Mouse (Mus musculus) midbrain, embryonic 16.5 days (tissue): ENCODE data around the gene Fads6. TPM values are rescaled to one million over a fixed set of nuclear protein-coding genes. Genes with fewer than 3 reads are reported as not detected.
A peak's percentile ranks its signal among the peaks of the same experiment; 100 is the strongest.

Experiments used
- ATAC-seq: fragments of 200-750 bp; cut with Nextera tagmentation; 2 replicates; pipeline ENCODE4 v1.8.0; 2017; ENCODE audit warnings: moderate TSS enrichment
- H3K27ac ChIP-seq: fragments of 300-500 bp; sonication (generic); 2 replicates; pipeline ENCODE4 v1.5.1; 2014; ENCODE audit warnings: mild to moderate bottlenecking, low read length, mixed read lengths
- H3K27me3 ChIP-seq: fragments of 300-500 bp; sonication (generic); 2 replicates; pipeline ENCODE4 v1.6.1; 2014; ENCODE audit warnings: low read depth, low read length, mixed read lengths; ENCODE audit not compliant: control insufficient read depth, insufficient read depth
- H3K36me3 ChIP-seq: fragments of 300-500 bp; sonication (generic); 2 replicates; pipeline ENCODE4 v1.6.1; 2014; ENCODE audit warnings: mild to moderate bottlenecking, low read length, moderate library complexity, mixed read lengths; ENCODE audit not compliant: control insufficient read depth, insufficient read depth
- H3K4me1 ChIP-seq: fragments of 300-500 bp; sonication (generic); 2 replicates; pipeline ENCODE4 v1.6.1; 2014; ENCODE audit warnings: mild to moderate bottlenecking, low read length, mixed read lengths; ENCODE audit not compliant: control insufficient read depth, insufficient read depth
- H3K4me2 ChIP-seq: fragments of 300-500 bp; sonication (generic); 2 replicates; pipeline ENCODE4 v1.6.1; 2014; ENCODE audit warnings: mild to moderate bottlenecking, low read length, mixed read lengths
- H3K4me3 ChIP-seq: fragments of 300-500 bp; sonication (generic); 2 replicates; pipeline ENCODE4 v1.5.1; 2014; ENCODE audit warnings: low read depth, mild to moderate bottlenecking, low read length, moderate library complexity, mixed read lengths
- H3K9ac ChIP-seq: fragments of 300-500 bp; sonication (generic); 2 replicates; pipeline ENCODE4 v1.6.1; 2014; ENCODE audit warnings: low read depth, low read length, mixed read lengths
- H3K9me3 ChIP-seq: fragments of 300-500 bp; sonication (generic); replicated peaks from 2 replicates; pipeline ENCODE4 v1.6.1; 2014; ENCODE audit warnings: mild to moderate bottlenecking, low read length, mixed read lengths; ENCODE audit not compliant: control insufficient read depth, poor library complexity, severe bottlenecking
- WGBS: fragments of 180-500 bp; shearing (Covaris S2); extraction: QIAGEN DNeasy Blood & Tissue Kit; methylation state at CpG from one replicate; pipeline ENCODE4 v1.1.7; 2014; 5-methylcytosine and 5-hydroxymethylcytosine counted together
- polyA plus RNA-seq: library from polyadenylated mRNA; unstranded; fragments of >200 nt; fragmentation: Nextera tagmentation; extraction: Ambion mirVana; gene quantifications from 2 replicates; pipeline ENCODE4 v1.2.1, GENCODE M21; 2015

Gene Fads6
- 0.91 and 1.4 TPM in 2 replicates for polyA plus RNA-seq

DNA sequence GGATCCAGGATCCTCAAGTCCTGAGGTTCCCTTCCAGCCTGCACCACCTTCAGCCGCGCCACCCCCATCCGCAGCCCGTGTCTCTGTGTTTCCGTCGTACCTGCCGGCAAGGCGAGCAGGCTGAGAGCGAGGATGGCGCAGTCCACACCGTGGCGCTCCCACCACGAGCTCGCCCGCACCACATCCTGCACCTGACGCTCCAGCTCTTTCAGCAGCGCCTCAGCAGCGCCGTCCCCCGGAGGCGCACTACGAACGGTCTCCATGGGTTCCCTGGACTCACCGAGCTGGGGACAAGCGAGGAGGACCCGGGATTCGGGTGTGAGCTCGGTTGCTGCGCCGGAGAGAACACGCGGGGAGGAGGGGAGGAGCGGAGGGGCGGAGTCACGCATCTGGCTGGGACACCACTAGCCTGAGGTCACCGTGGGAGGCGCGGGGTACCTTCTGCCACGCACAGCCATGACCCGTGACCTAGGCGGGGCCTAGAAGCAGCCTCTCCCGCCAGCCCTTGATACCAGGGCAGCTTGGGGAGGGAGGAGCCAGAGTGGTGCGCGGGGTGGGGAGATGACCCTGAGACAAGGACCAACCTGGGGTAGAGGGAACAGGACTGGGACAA lies at the start of gene Fads6:
TSS of gene Fads6 (minus strand) at position 450 of the 613 bp plus-strand sequence.
- no peaks in the 10 kb centered on the region for H3K9me3 ChIP-seq
- peak; percentile 89 for ATAC-seq
- H3K27ac ChIP-seq = peak within 1 kb of the TSS; percentile 55; the same call in 1 of the 2 replicates
- H3K4me2 ChIP-seq = peak within 1 kb of the TSS; percentile 92
- peak within 1 kb of the TSS; percentile 70 for H3K4me3 ChIP-seq
- H3K27me3 ChIP-seq = no peaks in the 10 kb centered on the region
- WGBS = under 1% methylated on average over 38 of the region's 44 CpGs
- H3K4me1 ChIP-seq = peaks cover 6% of the 10 kb centered on the region; the same call in 1 of the 2 replicates
- H3K36me3 ChIP-seq = no peaks in the 10 kb centered on the region
- peak within 1 kb of the TSS; percentile 76 for H3K9ac ChIP-seq

- Histone ChIP-seq H3K4me3 (no peak overlapping the region), H3K36me3 (peaks cover 14% of the 10 kb centered on the region), H3K9me3 (no peaks in the 10 kb centered on the region), H3K4me2 (no peak overlapping the region), H3K4me1 (no peaks in the 10 kb centered on the region), H3K9ac (no peak overlapping the region), H3K27me3 (peaks cover 5% of the 10 kb centered on the region; the same call in 1 of the 2 replicates), H3K27ac (no peak overlapping the region)
- ATAC-seq = no peak
- WGBS = 54% methylated on average over 7 of the region's 7 CpGs
These were observed 48.1 kb upstream of the Fads6 start for GRCm38 (mm10) chr11:115345515-115345914.

GRCm38 (mm10) chr11:115344967-115345366 lies 47.5 kb upstream of the Fads6 start:
- peaks cover 5% of the 10 kb centered on the region; the same call in 1 of the 2 replicates for H3K27me3 ChIP-seq
- no peak for ATAC-seq
- no peaks in the 10 kb centered on the region for H3K9me3 ChIP-seq
- H3K4me2 ChIP-seq = no peak overlapping the region
- H3K4me3 ChIP-seq = no peak overlapping the region
- peaks cover 10% of the 10 kb centered on the region for H3K36me3 ChIP-seq
- WGBS = 19% methylated on average over 12 of the region's 12 CpGs
- no peak overlapping the region for H3K27ac ChIP-seq
- no peaks in the 10 kb centered on the region for H3K4me1 ChIP-seq
- H3K9ac ChIP-seq = no peak overlapping the region

- Histone ChIP-seq H3K4me1 (no peaks in the 10 kb centered on the region), H3K9me3 (no peaks in the 10 kb centered on the region), H3K27ac (no peak overlapping the region), H3K27me3 (peaks cover 5% of the 10 kb centered on the region; the same call in 1 of the 2 replicates), H3K4me2 (no peak overlapping the region), H3K9ac (no peak overlapping the region), H3K4me3 (no peak overlapping the region), H3K36me3 (no peaks in the 10 kb centered on the region)
- WGBS = 75% methylated on average over 6 of the region's 6 CpGs
- ATAC-seq = no peak
These were observed 44.4 kb upstream of the Fads6 start for GRCm38 (mm10) chr11:115341866-115342265.

DNA sequence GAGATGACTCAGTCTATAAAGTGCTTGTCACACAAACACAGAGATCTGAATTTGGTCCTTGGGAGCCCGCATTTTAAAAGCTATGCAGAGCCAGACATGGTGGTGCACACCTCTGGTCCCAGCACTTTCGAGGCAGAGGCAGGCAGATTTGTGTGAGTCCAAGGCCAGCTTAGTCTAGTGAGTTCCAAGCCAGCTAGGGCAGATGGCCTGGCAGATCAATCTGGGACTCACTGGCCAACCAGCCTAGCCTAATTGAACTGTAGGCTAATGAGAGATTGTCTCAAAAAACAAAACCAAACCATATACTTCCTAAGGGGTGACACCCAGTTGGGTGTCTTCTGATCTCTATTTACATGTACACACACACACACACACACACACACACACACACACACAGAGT lies 43.8 kb upstream of the Fads6 start:
- WGBS = 76% methylated on average over 2 of the region's 2 CpGs
- no peak for ATAC-seq

GRCm38 (mm10) chr11:115337826-115338225 lies 40.4 kb upstream of the Fads6 start:
- WGBS = 100% methylated on average over 1 of the region's 1 CpGs
- H3K4me3 ChIP-seq = no peak overlapping the region
- H3K36me3 ChIP-seq = no peaks in the 10 kb centered on the region
- H3K27ac ChIP-seq = no peak overlapping the region
- no peak for ATAC-seq
- H3K9me3 ChIP-seq = no peaks in the 10 kb centered on the region
- peaks cover 16% of the 10 kb centered on the region; the same call in 1 of the 2 replicates for H3K27me3 ChIP-seq
- H3K4me1 ChIP-seq = no peaks in the 10 kb centered on the region; the same call in 1 of the 2 replicates
- no peak overlapping the region for H3K4me2 ChIP-seq
- H3K9ac ChIP-seq = no peak overlapping the region

More for the DNA sequence above, 43.8 kb upstream of the Fads6 start:
- no peaks in the 10 kb centered on the region for H3K9me3 ChIP-seq
- H3K27ac ChIP-seq = no peak overlapping the region
- no peak overlapping the region for H3K9ac ChIP-seq
- H3K27me3 ChIP-seq = peaks cover 6% of the 10 kb centered on the region; the same call in 1 of the 2 replicates
- no peaks in the 10 kb centered on the region for H3K4me1 ChIP-seq
- no peak overlapping the region for H3K4me2 ChIP-seq
- H3K36me3 ChIP-seq = no peaks in the 10 kb centered on the region
- no peak overlapping the region for H3K4me3 ChIP-seq

GRCm38 (mm10) chr11:115337350-115337749 lies 39.9 kb upstream of the Fads6 start:
- ATAC-seq = no peak

GRCm38 (mm10) chr11:115336115-115336514 lies 38.7 kb upstream of the Fads6 start:
- no peaks in the 10 kb centered on the region for H3K9me3 ChIP-seq
- H3K36me3 ChIP-seq = no peaks in the 10 kb centered on the region
- no peak for ATAC-seq
- WGBS = 16% methylated on average over 6 of the region's 6 CpGs
- H3K4me3 ChIP-seq = no peak overlapping the region
- H3K27ac ChIP-seq = no peak overlapping the region
- H3K27me3 ChIP-seq = peaks cover 16% of the 10 kb centered on the region; the same call in 1 of the 2 replicates
- H3K4me1 ChIP-seq = no peaks in the 10 kb centered on the region; the same call in 1 of the 2 replicates
- no peak overlapping the region for H3K4me2 ChIP-seq
- H3K9ac ChIP-seq = no peak overlapping the region

More at GRCm38 (mm10) chr11:115337350-115337749, 39.9 kb upstream of the Fads6 start:
- WGBS = 74% methylated on average over 3 of the region's 3 CpGs
- Histone ChIP-seq H3K36me3 (no peaks in the 10 kb centered on the region), H3K9ac (no peak overlapping the region), H3K27me3 (peaks cover 16% of the 10 kb centered on the region; the same call in 1 of the 2 replicates), H3K9me3 (no peaks in the 10 kb centered on the region), H3K27ac (no peak overlapping the region), H3K4me3 (no peak overlapping the region), H3K4me2 (no peak overlapping the region), H3K4me1 (no peaks in the 10 kb centered on the region; the same call in 1 of the 2 replicates)

- Histone ChIP-seq H3K9me3 (no peaks in the 10 kb centered on the region), H3K4me2 (peak overlapping the region; percentile 63), H3K27ac (no peak overlapping the region), H3K9ac (no peak overlapping the region), H3K36me3 (no peaks in the 10 kb centered on the region), H3K4me1 (no peaks in the 10 kb centered on the region; the same call in 1 of the 2 replicates), H3K4me3 (no peak overlapping the region), H3K27me3 (peaks cover 16% of the 10 kb centered on the region; the same call in 1 of the 2 replicates)
- WGBS = 59% methylated on average over 12 of the region's 12 CpGs
- no peak for ATAC-seq
These were observed 37.8 kb upstream of the Fads6 start for GRCm38 (mm10) chr11:115335223-115335622.
